In the genomic region with DNA sequence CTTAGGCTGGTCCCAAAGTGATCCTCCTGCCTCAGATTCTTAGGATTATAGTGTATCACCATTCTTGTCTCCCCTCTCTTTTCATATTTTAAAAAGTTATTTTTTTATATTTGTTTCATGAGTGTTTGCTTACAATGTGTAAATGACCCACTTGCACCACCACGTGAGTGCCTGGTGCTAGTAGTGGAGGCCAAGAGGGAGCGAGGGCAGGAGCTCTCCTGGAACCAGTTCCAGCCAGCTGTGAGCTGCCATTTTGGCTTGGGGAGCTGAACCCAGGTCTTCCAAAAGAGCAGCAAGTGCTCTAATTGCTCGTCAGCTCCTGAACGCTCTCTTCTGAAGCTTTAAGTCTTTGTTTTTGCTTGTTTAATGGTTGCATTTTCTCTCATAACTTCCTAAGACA, we compare ENCODE assay signal across 8 mouse cellular contexts. TPM values are rescaled to one million over a fixed set of nuclear protein-coding genes. Genes with fewer than 3 reads are reported as not detected.
A peak's percentile ranks its signal among the peaks of the same experiment; 100 is the strongest.
DNase-seq lines count a peak whose midpoint lies in the region; ATAC-seq lines count a peak whose summit lies in the region.

No protein-coding gene starts in this region.

- WGBS in heart, embryonic 16.5 days = 72% methylated on average over 4 of the region's 4 CpGs
- WGBS in forebrain, embryonic 11.5 days = 64% methylated on average over 4 of the region's 4 CpGs
- 69% methylated on average over 4 of the region's 4 CpGs for WGBS in midbrain, embryonic 14.5 days

- no peaks in the 10 kb centered on the region; the same call in 1 of the 2 replicates for H3K36me3 ChIP-seq in heart, embryonic 16.5 days (ENCODE audit: control insufficient read depth, insufficient read depth)
- no peaks in the 10 kb centered on the region for H3K36me3 ChIP-seq in forebrain, embryonic 11.5 days (ENCODE audit: control insufficient read depth, insufficient read depth, low read length)
- H3K36me3 ChIP-seq in midbrain, embryonic 14.5 days (ENCODE audit: control insufficient read depth, insufficient read depth, low read length) = no peaks in the 10 kb centered on the region

- H3K9me3 ChIP-seq in heart, embryonic 16.5 days (replicated peaks; ENCODE audit: control insufficient read depth, low read length) = no peaks in the 10 kb centered on the region
- H3K9me3 ChIP-seq in forebrain, embryonic 11.5 days (ENCODE audit: control insufficient read depth, low read length) = no peaks in the 10 kb centered on the region
- no peaks in the 10 kb centered on the region for H3K9me3 ChIP-seq in midbrain, embryonic 14.5 days (ENCODE audit: control insufficient read depth, low read length)

- no peak for ATAC-seq in heart, embryonic 16.5 days (replicated peaks; ENCODE audit: extremely low read depth, insufficient read depth, low FRiP score)
- ATAC-seq in forebrain, embryonic 11.5 days (replicated peaks; ENCODE audit: low FRiP score) = no peak
- ATAC-seq in midbrain, embryonic 14.5 days (ENCODE audit: low FRiP score, low TSS enrichment) = no peak

- H3K27ac ChIP-seq in heart, embryonic 16.5 days (ENCODE audit: low read length) = no peak overlapping the region
- no peak overlapping the region for H3K27ac ChIP-seq in forebrain, embryonic 11.5 days (ENCODE audit: low read depth, low read length)
- H3K27ac ChIP-seq in midbrain, embryonic 14.5 days (replicated peaks; ENCODE audit: low read depth, low read length) = no peak overlapping the region

- no peak overlapping the region for H3K9ac ChIP-seq in heart, embryonic 16.5 days (ENCODE audit: low read length)
- no peak overlapping the region for H3K9ac ChIP-seq in forebrain, embryonic 11.5 days (ENCODE audit: low read length)
- H3K9ac ChIP-seq in midbrain, embryonic 14.5 days (replicated peaks; ENCODE audit: low read length) = no peak overlapping the region

- peak overlapping the region; percentile 61 for H3K4me2 ChIP-seq in heart, embryonic 16.5 days (ENCODE audit: low read depth, low read length)
- H3K4me2 ChIP-seq in forebrain, embryonic 11.5 days (ENCODE audit: low read depth, low read length, severe bottlenecking) = peak overlapping the region; percentile 27
- peak overlapping the region; percentile 70 for H3K4me2 ChIP-seq in midbrain, embryonic 14.5 days (ENCODE audit: low read length)

- no peak for DNase-seq in heart, postnatal 4 days
- no peak for DNase-seq in forebrain, embryonic 11.5 days (ENCODE audit: low spot score)
- peak; percentile 30 for DNase-seq in kidney, postnatal 14 days
- no peak for DNase-seq in midbrain, embryonic 14.5 days
- DNase-seq in left cerebral cortex, adult 18-20 months (ENCODE audit: low spot score in 2 of 2) = no peak
- DNase-seq in gastrocnemius, postnatal 4 days (ENCODE audit: low spot score in 2 of 2) = no peak
- DNase-seq in right cerebral cortex, postnatal 4 days = no peak

- no peak overlapping the region for H3K4me3 ChIP-seq in heart, embryonic 16.5 days (ENCODE audit: low read length)
- no peak overlapping the region for H3K4me3 ChIP-seq in forebrain, embryonic 11.5 days (ENCODE audit: low read depth, low read length)
- H3K4me3 ChIP-seq in midbrain, embryonic 14.5 days (replicated peaks; ENCODE audit: low read depth, low read length) = peak overlapping the region; percentile 1; the same call in 1 of the 2 replicates

- peaks cover 28% of the 10 kb centered on the region for H3K4me1 ChIP-seq in heart, embryonic 16.5 days (ENCODE audit: control insufficient read depth, insufficient read depth, low read length)
- peaks cover 3% of the 10 kb centered on the region; the same call in 1 of the 2 replicates for H3K4me1 ChIP-seq in forebrain, embryonic 11.5 days (replicated peaks; ENCODE audit: control insufficient read depth, insufficient read depth, low read length)
- peaks cover 28% of the 10 kb centered on the region for H3K4me1 ChIP-seq in midbrain, embryonic 14.5 days (ENCODE audit: control insufficient read depth, insufficient read depth, low read length)

- no peaks in the 10 kb centered on the region for H3K27me3 ChIP-seq in heart, embryonic 16.5 days (ENCODE audit: control insufficient read depth, insufficient read depth, low read length)
- no peaks in the 10 kb centered on the region for H3K27me3 ChIP-seq in forebrain, embryonic 11.5 days (ENCODE audit: control insufficient read depth, insufficient read depth, low read length)
- no peaks in the 10 kb centered on the region for H3K27me3 ChIP-seq in midbrain, embryonic 14.5 days (ENCODE audit: control insufficient read depth, insufficient read depth, low read length)

RNA-seq across cellular contexts. Expression of a gene that starts 3.6 kb away (rescaled TPM):
- polyA plus RNA-seq in heart, embryonic 16.5 days (2015; fragmentation: Nextera tagmentation; extraction: Ambion mirVana) = 70.3 and 71.6 TPM in 2 replicates
- 10 to 100 TPM; 85.6 to 91.3 TPM for total RNA-seq in heart, postnatal 4 days (2021)
- polyA plus RNA-seq in forebrain, embryonic 11.5 days (2014; fragmentation: Nextera tagmentation; extraction: Ambion mirVana) = 94.7 and 99.5 TPM in 2 replicates
- polyA plus RNA-seq in midbrain, embryonic 14.5 days (2014; fragmentation: Nextera tagmentation; extraction: Ambion mirVana) = 70.7 and 97.5 TPM in 2 replicates
- total RNA-seq in left cerebral cortex, adult 18-20 months (2021) = 100 to 1,000 TPM; 140 to 145 TPM
- 100 to 1,000 TPM; 140 to 148 TPM for total RNA-seq in gastrocnemius, postnatal 4 days (2021)
